Mouse (Mus musculus): Measurements from ENCODE around the gene Csf2.

The Csf2 gene

GRCm38 (mm10) chr11:54236939-54237338 is 12.5 kb downstream of the Csf2 start:
- DNase-seq: peak in 1 of 2 experiments; percentile 13

- no peak for DNase-seq
These were observed 22.0 kb downstream of the Csf2 start for GRCm38 (mm10) chr11:54227478-54227877.

DNA sequence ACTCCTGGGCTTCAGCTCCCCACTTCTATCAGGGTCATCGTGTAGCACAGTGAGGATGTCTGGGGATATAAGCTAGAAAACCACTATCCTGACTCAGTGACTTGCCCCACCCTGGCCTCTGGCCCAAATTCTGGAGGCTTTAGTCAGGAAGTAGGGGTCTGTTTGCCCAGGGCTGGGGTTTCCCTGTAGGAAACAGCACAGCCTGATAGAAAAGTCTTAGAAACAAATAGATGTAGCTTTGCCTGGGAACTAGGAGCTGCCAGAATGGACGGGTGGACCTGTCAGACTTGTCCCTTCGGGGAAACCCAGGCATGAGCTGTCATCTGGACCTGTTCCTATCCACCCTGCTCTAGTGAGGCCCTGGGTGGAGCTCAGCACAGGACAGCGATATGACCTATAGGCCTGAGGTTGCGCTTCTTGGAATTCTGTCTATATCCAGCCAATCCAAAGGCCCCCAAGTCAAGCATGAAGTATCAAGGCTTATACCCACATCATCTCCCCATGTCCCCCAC is 24.9 kb downstream of the Csf2 start:
- DNase-seq: no peak

- DNase-seq: no peak
These were observed 25.6 kb downstream of the Csf2 start for GRCm38 (mm10) chr11:54223637-54224474.

DNA sequence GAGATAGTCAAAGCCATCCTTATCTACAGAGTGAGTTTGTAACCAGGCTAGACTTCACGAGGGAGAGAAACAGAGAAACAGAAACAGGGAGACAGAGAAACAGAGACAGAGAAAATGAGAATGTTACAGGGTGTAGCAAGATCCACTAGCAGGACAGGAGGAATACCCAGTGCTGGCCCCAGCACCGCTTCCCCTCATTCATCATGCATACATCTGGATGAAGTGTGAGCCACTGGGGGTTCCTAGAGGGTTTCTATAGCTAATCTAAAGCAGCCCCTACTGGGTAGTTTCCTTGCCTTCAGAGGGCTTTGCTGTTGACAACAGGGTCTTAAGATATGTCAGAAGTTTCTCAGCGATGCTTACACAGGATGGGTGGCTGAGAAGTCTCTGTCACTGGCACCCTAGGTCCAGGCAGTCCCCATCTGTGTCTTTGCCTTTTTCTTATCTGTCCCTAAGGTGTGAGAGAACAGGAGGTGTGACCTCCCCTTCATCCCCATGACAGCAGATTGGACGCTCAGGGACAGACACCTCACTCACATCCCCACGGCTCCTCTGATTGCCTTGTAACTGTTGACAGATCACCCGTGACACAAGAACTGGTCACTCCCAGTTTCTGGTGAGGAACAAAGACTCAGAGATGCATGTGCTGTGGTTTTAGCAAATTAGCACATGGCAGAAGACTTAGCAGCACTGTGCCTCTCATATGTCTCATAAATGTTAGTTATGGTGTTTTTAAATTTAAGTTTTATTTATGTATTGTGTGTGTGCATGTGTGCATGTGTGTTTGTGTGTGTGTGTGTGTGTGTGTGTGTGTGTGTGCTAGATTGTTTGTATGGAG is 29.3 kb downstream of the Csf2 start:
- no peak for DNase-seq

DNA sequence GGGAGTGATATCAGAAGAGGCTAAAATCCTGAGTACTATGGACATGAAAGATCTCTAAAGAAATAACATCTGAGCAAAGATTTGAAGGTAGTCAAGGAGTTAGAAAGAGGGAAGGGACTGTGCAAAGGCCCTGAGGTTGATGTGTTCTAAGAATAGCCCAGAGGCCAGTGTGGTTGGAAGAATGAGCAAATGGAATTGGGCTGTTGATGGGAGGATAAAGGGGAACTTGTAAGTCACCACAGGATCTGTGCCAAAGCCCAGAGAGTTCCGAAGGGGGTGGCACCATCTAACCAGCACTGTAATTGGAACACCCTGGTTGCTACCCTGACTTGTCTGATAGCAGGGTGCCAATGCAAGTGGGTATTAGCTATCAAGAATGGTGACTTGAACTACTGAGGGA is 30.3 kb downstream of the Csf2 start:
- no peak for DNase-seq

- DNase-seq: no peak
These were observed 32.1 kb downstream of the Csf2 start for GRCm38 (mm10) chr11:54217384-54217783.

GRCm38 (mm10) chr11:54216091-54216490 is 33.4 kb downstream of the Csf2 start:
- no peak for DNase-seq

GRCm38 (mm10) chr11:54214499-54215443 is 34.7 kb downstream of the Csf2 start:
- DNase-seq: peak; percentile 82 to 83

GRCm38 (mm10) chr11:54213631-54214030 is 35.8 kb downstream of the Csf2 start:
- no peak for DNase-seq

DNA sequence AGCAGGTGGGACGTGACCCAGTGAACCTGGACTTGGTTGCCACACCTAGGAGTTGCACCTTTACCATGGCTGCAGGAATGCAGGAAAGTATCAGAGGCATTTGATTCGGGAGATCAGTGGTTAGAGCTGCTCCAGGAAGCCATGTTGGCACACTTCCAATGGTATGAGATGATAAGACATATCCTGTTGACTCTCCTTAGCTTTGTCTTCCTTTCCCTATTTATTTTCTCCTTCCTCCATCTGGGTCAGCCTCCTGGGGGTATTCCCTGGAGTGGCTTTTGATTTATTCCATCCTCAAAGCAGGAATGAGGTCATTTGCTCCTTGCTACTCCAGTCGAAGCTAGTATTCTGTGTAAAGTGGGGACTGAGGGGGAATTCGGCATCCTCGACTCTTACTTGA is 42.5 kb downstream of the Csf2 start:
- no peak for DNase-seq

DNA sequence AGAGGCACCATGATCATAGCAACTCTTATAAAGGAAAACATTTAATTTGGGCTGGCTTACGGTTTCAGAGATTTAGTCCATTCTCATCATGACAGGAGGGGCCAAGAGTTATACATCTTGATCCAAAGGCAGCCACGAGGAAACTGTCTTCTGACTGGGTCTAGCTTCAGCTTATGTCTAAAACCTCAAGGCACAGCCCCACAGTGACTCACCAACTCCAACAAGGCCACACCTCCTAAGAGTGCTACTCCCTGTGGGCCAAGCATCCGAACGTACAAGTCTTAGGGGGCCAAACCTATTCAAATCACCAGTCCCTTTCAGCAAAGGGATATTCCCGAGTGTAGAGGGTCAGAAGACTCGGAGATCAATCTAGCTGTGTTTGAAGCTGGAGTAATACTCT is 44.1 kb downstream of the Csf2 start:
- DNase-seq: no peak

- DNase-seq: no peak
These were observed 44.7 kb downstream of the Csf2 start for GRCm38 (mm10) chr11:54204781-54205180.

DNA sequence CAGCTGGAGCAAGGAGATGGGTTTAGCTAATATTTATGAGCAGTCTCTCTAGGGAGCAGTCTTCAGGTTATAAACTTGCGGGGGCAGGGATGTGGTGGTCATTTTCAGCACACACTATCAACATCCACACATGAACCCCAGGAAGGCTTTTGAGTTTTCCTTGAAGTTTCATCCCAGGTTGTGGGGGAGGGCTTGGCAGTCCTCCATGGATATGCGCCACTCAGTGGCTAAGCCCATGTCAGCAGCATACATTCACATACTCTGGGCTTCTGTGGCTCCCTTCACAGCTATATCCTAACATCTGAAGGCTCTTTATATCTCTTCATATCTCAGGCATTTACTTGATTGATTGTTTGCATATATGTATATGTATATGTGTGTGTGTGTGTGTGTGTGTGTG is 46.3 kb downstream of the Csf2 start:
- peak in 1 of 2 experiments; percentile 4 for DNase-seq

DNA sequence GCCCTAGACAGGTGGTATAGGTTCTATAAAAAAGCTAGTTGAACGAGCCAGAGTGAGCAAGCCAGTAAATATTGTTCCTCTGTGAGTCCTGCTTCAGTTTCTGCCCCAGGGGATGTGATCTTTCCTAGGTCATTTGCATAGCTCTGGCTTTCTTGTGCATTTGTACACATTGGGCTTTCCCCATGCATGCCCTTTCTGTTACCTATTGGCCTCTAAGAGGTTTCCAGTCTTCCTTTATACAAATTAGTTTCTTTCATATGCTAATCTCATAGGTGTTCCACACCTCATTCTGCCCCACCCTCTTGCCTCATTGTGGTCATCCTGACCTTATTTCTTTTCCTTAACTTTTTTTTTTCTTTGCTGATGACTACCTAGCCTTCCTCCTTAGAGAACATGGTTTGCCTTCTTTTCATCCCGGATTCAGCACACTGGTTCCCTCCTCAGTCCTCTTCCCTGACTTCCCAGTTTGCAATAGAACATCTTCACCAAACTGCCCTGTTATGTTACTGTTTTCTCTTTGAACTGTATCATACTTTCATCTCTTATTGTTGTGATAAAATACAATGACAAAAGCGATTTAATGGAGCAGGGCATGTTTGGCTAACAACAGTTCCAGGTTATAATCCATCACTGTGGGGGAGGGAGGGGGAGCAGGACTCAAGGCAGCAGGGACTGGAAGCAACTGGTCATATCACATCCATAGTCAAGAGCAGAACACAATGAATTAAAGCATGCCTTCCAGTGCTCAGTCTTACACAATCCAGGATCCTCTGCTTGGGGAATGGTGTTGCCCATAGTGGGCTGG is 47.4 kb downstream of the Csf2 start:
- no peak for DNase-seq

DNA sequence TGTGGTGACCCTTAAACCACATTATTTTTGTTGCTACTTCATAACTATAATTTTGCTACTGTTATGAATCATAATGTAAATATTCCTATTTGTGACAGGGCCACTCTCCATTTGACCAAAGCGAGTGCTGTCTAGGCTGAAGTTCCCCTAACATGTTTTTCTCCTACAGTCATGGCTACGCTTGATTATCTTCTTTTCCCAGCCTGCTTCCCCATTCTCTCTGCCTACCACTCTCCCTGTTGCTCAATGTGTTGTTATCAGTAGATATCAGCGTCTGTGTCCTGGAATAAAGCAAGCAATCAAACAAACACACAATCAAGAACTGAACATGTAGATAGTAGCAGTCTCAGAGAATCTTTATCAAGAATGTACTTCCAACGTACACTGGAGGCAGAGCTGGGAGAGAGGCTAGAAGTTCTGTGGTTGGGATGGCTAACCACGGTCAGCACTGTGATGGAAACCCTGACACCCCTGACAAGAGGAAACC is 48.1 kb downstream of the Csf2 start:
- no peak for DNase-seq
